Mouse (Mus musculus) heart, embryonic 11.5 days (tissue): ENCODE data around the gene Chmp6. TPM values are rescaled to one million over a fixed set of nuclear protein-coding genes. Genes with fewer than 3 reads are reported as not detected.
A peak's percentile ranks its signal among the peaks of the same experiment; 100 is the strongest.

Experiments
- ATAC-seq: fragments of 200-750 bp; cut with Nextera tagmentation; replicated peaks from 2 replicates; pipeline ENCODE4 v1.8.0; 2017; ENCODE audit warnings: moderate library complexity; ENCODE audit not compliant: insufficient number of reproducible peaks, low FRiP score, low TSS enrichment
- H3K27ac ChIP-seq: fragments of 300-500 bp; sonication (generic); 2 replicates; pipeline ENCODE4 v1.5.1; 2014; ENCODE audit warnings: mild to moderate bottlenecking, low read depth, low read length
- H3K27me3 ChIP-seq: fragments of 300-500 bp; sonication (generic); 2 replicates; pipeline ENCODE4 v1.6.1; 2014; ENCODE audit warnings: mild to moderate bottlenecking, low read length, mixed read lengths; ENCODE audit not compliant: control insufficient read depth, insufficient read depth
- H3K36me3 ChIP-seq: fragments of 300-500 bp; sonication (generic); 2 replicates; pipeline ENCODE4 v1.6.1; 2014; ENCODE audit warnings: mild to moderate bottlenecking, low read length, moderate library complexity, mixed read lengths; ENCODE audit not compliant: control insufficient read depth, insufficient read depth
- H3K4me1 ChIP-seq: fragments of 300-500 bp; sonication (generic); 2 replicates; pipeline ENCODE4 v1.6.1; 2014; ENCODE audit warnings: low read length; ENCODE audit not compliant: control insufficient read depth, insufficient read depth
- H3K4me2 ChIP-seq: fragments of 300-500 bp; sonication (generic); 2 replicates; pipeline ENCODE4 v1.6.1; 2014; ENCODE audit warnings: mild to moderate bottlenecking, moderate library complexity
- H3K4me3 ChIP-seq: fragments of 300-500 bp; sonication (generic); 2 replicates; pipeline ENCODE4 v1.5.1; 2014; ENCODE audit warnings: low read depth, low read length
- H3K9ac ChIP-seq: fragments of 300-500 bp; sonication (generic); 2 replicates; pipeline ENCODE4 v1.6.1; 2014; ENCODE audit warnings: mild to moderate bottlenecking, low read depth, low read length, moderate library complexity
- H3K9me3 ChIP-seq: fragments of 300-500 bp; sonication (generic); replicated peaks from 2 replicates; pipeline ENCODE4 v1.6.1; 2016; ENCODE audit warnings: low read length; ENCODE audit not compliant: control insufficient read depth
- WGBS: fragments of 180-500 bp; shearing (Covaris S2); extraction: QIAGEN DNeasy Blood & Tissue Kit; methylation state at CpG from one replicate; pipeline ENCODE4 v1.1.7; 2014; ENCODE audit not compliant: insufficient replicate concordance; 5-methylcytosine and 5-hydroxymethylcytosine counted together
- polyA plus RNA-seq: library from polyadenylated mRNA; unstranded; fragments of >200 nt; fragmentation: Nextera tagmentation; extraction: Ambion mirVana; gene quantifications from 2 replicates; pipeline ENCODE4 v1.2.1, GENCODE M21; 2014

Gene Chmp6
- 63.7 and 66.4 TPM in 2 replicates for polyA plus RNA-seq

DNA sequence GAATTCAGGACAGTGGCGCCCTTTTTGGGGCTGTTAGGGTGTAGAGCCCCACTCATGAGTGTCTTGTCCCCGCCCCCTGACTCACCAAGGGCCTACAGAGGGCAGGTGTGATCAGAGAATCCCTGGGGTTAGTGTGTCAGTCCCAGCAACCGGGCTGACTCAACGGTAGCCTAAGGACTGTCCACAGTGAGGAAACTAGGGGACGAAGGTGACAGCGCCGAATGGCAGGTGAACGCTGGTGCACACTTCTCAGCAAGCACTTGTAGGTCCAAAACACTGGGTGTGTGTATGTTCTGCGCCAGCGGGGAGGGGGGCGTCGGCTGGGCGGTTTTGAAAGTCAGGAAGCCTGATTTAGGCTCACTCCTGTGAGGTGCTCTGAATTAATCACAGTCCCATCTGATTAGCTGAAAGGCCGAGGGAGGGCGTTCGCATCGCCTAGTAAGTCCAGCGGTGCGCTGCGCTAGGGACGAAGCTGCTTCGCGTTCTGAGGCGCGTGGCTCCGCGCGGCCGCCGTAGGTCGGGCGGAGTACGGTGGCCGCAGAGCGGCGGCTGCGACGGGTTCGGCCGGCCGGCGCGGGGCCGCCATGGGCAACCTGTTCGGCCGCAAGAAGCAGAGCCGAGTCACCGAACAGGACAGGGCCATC lies at the start of gene Chmp6:
TSS of gene Chmp6 (plus strand) at position 151 of the 644 bp plus-strand sequence.
- H3K27me3 ChIP-seq, result no peaks in the 10 kb centered on the region
- peaks cover 44% of the 10 kb centered on the region for H3K4me1 ChIP-seq
- peak within 1 kb of the TSS; percentile 89 for H3K4me2 ChIP-seq
- ATAC-seq, result peak; percentile 62; the same call in 1 of the 2 replicates
- peak within 1 kb of the TSS; percentile 96 for H3K4me3 ChIP-seq
- peak within 1 kb of the TSS; percentile 85 for H3K27ac ChIP-seq
- peaks cover 14% of the 10 kb centered on the region for H3K36me3 ChIP-seq
- under 1% methylated on average over 48 of the region's 48 CpGs for WGBS
- no peaks in the 10 kb centered on the region for H3K9me3 ChIP-seq
- peak within 1 kb of the TSS; percentile 98 for H3K9ac ChIP-seq

DNA sequence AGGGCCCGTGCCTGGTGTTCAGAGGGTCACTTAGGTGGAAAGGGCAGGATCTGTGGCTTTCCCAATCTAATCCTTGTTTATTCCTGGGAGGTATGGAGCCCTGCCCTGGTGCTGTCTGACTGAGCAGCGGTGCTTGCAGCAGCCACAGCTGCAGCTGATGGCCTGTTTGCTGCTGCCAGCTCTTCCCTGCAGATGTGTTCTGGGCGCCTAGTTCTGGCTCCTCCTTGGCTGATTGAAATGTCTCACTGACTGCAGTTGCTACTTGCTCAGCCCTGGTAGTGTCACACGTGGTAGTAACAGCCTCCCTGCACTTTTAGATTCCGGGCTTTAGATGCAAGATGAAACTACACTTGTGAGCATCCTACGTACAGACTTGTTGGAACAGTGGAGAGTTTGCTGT lies 46.4 kb upstream of the Chmp6 start:
- H3K27ac ChIP-seq, result no peak overlapping the region
- H3K4me1 ChIP-seq, result peaks cover 4% of the 10 kb centered on the region; the same call in 1 of the 2 replicates
- no peak for ATAC-seq
- no peak overlapping the region for H3K9ac ChIP-seq
- H3K4me2 ChIP-seq, result no peak overlapping the region
- peaks cover 6% of the 10 kb centered on the region; the same call in 1 of the 2 replicates for H3K36me3 ChIP-seq
- no peaks in the 10 kb centered on the region for H3K9me3 ChIP-seq
- no peaks in the 10 kb centered on the region for H3K27me3 ChIP-seq
- 85% methylated on average over 6 of the region's 6 CpGs for WGBS
- H3K4me3 ChIP-seq, result no peak overlapping the region

DNA sequence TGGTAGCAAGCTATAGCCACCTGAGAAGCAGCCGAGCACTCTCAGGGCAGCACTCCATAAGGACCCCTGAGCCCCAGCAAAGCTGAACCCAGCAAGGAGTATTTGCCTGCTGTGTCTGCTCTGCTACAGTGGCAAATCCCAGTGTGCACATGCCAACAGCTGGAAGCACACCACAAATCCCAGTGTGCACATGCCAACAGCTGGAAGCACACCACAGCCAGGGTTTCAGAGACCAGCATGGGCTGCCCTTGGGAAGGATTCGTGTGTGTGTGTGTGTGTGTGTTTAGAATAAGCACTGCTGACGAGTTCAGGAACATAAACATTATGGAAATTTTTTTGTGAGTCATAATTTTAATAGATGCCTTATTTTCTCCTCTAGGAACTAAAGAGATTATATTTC lies 45.1 kb upstream of the Chmp6 start:
- Histone ChIP-seq H3K27ac (no peak overlapping the region), H3K9ac (no peak overlapping the region), H3K9me3 (no peaks in the 10 kb centered on the region), H3K4me1 (peaks cover 4% of the 10 kb centered on the region; the same call in 1 of the 2 replicates), H3K36me3 (peaks cover 11% of the 10 kb centered on the region; the same call in 1 of the 2 replicates), H3K4me2 (no peak overlapping the region), H3K27me3 (no peaks in the 10 kb centered on the region), H3K4me3 (no peak overlapping the region)
- ATAC-seq, result no peak
- 83% methylated on average over 3 of the region's 3 CpGs for WGBS

DNA sequence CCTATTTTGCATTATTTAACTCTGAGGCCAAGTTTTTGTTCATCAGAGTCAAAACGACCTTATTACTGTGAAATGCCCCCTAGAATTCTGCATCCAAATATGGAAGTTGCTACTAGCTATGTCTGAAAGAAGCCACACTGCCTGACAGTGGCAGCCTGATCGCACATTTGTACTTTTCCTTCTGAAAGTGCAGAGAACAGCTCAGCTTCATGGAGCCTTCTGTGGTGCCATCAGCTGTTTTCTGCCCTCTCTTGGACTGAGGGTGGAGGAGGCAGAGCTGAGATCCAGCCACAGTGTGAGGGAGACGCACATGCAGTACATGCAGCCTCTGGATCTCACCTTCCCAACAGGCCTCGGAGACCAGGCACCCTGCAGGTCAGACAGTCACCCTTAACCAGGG lies 44.7 kb upstream of the Chmp6 start:
- no peaks in the 10 kb centered on the region for H3K27me3 ChIP-seq
- H3K4me2 ChIP-seq, result no peak overlapping the region
- WGBS, result 82% methylated on average over 4 of the region's 4 CpGs
- no peaks in the 10 kb centered on the region for H3K4me1 ChIP-seq
- no peak overlapping the region for H3K4me3 ChIP-seq
- no peak for ATAC-seq
- no peaks in the 10 kb centered on the region for H3K9me3 ChIP-seq
- H3K36me3 ChIP-seq, result peaks cover 12% of the 10 kb centered on the region
- no peak overlapping the region for H3K9ac ChIP-seq
- no peak overlapping the region for H3K27ac ChIP-seq

DNA sequence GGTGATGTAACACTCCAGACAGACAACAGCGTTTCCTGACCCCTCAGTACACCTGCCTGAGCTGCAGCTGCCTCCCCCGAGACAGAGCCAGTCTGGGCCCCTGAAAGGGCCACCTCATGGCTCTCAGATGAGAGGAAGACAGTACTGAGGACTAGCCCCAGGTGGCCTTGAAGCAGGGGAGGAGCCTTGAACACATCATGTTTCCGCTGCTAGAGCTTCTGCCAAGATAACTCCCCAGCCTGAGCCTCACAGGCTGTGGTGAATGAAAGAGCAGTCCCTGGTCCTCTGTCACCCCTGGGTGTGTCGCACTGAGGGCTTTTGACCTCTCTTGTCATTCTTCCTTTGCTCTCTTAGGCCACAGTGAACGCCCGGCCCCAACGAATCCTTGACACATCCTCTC lies 42.1 kb upstream of the Chmp6 start:
- Histone ChIP-seq H3K4me1 (no peaks in the 10 kb centered on the region), H3K36me3 (peaks cover 17% of the 10 kb centered on the region)
- WGBS, result 81% methylated on average over 7 of the region's 7 CpGs

DNA sequence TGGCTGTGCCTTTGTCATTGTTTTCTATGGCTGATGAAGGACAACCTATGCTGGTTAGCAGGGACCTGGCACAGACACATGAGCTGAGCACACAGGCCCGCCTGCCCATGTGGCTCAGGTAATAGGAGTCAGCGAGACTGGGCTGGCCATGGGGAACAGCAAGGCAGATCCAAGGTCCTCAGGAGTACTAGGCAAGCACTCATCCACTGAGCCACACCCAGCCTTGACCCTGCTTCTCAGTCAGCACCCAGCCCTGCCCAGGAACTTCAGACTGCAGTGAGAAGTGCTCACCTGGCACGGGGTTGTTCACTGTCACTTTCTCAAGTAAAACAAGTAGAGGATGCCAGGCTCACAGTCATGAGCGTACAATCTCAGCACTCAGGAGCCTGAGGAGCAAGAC lies 39.6 kb upstream of the Chmp6 start:
- 90% methylated on average over 4 of the region's 4 CpGs for WGBS
- Histone ChIP-seq H3K4me1 (no peaks in the 10 kb centered on the region), H3K27me3 (no peaks in the 10 kb centered on the region), H3K9me3 (no peaks in the 10 kb centered on the region), H3K4me3 (no peak overlapping the region), H3K36me3 (peaks cover 14% of the 10 kb centered on the region), H3K27ac (no peak overlapping the region), H3K4me2 (no peak overlapping the region), H3K9ac (no peak overlapping the region)
- no peak for ATAC-seq

More for the DNA sequence above, 42.1 kb upstream of the Chmp6 start:
- no peaks in the 10 kb centered on the region for H3K9me3 ChIP-seq
- no peak for ATAC-seq
- no peak overlapping the region for H3K4me2 ChIP-seq
- H3K4me3 ChIP-seq, result no peak overlapping the region
- H3K27ac ChIP-seq, result no peak overlapping the region
- no peaks in the 10 kb centered on the region for H3K27me3 ChIP-seq
- no peak overlapping the region for H3K9ac ChIP-seq

DNA sequence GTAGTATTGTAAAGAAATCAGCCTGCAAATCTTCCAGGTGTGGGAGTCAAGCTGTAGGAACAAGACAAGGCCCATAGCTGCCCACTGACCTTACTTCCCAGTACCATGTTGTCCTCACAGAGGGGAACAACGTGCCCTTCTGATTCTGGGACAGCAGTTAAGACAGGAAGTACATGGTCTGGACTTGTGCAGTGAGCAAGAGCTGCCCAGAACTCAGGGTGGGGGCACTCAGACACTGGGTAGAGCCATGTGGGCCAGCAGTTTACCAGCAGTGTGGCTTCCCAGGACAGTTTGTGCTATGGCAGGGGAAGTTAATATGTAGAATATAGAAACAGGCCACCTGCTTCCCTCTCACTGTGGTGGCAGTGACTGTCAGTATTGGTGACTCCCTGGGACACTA lies 38.4 kb upstream of the Chmp6 start:
- H3K4me2 ChIP-seq, result no peak overlapping the region
- 69% methylated on average over 1 of the region's 1 CpGs for WGBS
- H3K9me3 ChIP-seq, result no peaks in the 10 kb centered on the region
- H3K27ac ChIP-seq, result no peak overlapping the region
- H3K27me3 ChIP-seq, result no peaks in the 10 kb centered on the region
- no peak overlapping the region for H3K9ac ChIP-seq
- H3K36me3 ChIP-seq, result peaks cover 16% of the 10 kb centered on the region
- no peaks in the 10 kb centered on the region for H3K4me1 ChIP-seq
- no peak for ATAC-seq
- no peak overlapping the region for H3K4me3 ChIP-seq

DNA sequence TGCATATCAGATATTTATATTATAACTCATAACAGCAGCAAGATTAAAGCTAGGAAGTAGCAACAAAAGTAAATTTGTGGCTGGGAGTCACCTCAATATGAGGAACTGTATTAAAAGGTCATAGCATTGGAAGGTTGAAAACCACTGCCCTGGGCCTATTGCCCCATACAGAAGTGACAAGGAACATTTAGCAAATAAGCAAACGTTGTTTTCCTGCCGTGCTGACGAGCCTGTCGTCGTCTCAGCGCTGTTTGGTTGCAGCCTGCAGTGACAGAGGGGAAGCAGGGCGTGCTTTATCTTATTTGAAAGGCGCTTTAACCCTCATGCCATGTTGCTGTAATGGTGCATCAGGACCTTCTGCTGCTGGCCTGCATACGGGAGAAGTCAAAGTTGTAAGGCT lies 37.6 kb upstream of the Chmp6 start:
- H3K4me3 ChIP-seq, result no peak overlapping the region
- H3K27me3 ChIP-seq, result no peaks in the 10 kb centered on the region
- H3K9me3 ChIP-seq, result no peaks in the 10 kb centered on the region
- WGBS, result 70% methylated on average over 9 of the region's 9 CpGs
- no peak overlapping the region for H3K4me2 ChIP-seq
- no peak overlapping the region for H3K27ac ChIP-seq
- peaks cover 16% of the 10 kb centered on the region for H3K36me3 ChIP-seq
- H3K4me1 ChIP-seq, result no peaks in the 10 kb centered on the region
- no peak overlapping the region for H3K9ac ChIP-seq
- ATAC-seq, result no peak

DNA sequence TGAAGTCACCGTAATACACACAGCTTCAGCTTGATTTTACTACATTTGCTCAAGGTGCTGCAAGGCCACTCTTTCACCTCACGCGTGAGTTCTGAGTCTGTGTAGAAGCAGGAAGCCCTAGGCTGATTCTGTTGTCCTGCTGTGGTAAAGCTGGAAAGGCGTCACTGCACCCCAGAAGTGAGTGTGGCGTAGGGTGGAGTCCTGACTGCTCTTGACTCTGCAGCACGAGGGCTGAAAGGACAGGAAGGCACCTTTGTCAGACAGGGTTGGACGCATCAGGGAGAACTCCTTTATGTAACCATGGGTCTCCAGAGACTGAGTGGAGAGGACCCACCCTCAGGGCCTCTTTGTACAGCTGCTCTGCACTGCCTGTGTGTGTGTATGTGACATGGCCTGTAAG lies 36.1 kb upstream of the Chmp6 start:
- Histone ChIP-seq H3K4me3 (no peak overlapping the region), H3K27me3 (no peaks in the 10 kb centered on the region), H3K36me3 (peaks cover 14% of the 10 kb centered on the region), H3K9ac (no peak overlapping the region), H3K4me1 (no peaks in the 10 kb centered on the region), H3K9me3 (no peaks in the 10 kb centered on the region), H3K27ac (no peak overlapping the region), H3K4me2 (no peak overlapping the region)
- no peak for ATAC-seq
- WGBS, result 87% methylated on average over 7 of the region's 7 CpGs
